Mouse (Mus musculus): Measurements from ENCODE around the gene 2210010C04Rik.
"Not testable (repeated sequence)": the region's sequence is repeated elsewhere in the genome, so short reads cannot be mapped to it uniquely, and the experiment has no call there.

The 2210010C04Rik gene

DNA sequence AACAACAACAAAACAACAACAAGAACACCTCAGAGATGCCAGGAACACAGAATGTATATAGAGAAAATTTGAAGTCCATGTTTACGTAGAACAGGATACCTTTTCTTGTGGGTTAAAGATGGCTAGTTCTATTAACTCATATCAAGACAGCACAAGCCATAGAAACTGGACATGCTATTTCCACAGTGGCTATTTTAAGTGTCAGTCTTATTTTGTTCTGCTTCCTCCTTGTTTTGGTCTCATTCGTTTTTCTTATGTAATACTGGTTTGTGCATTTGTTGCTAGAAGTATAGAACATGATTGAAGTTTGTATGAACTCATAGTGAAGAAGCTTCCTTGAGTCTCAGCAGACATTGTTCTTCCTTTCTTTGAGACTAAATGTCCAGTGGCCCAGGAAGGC is 16.2 kb downstream of the 2210010C04Rik start:
- no peak for DNase-seq (ENCODE audit: low spot score)

DNA sequence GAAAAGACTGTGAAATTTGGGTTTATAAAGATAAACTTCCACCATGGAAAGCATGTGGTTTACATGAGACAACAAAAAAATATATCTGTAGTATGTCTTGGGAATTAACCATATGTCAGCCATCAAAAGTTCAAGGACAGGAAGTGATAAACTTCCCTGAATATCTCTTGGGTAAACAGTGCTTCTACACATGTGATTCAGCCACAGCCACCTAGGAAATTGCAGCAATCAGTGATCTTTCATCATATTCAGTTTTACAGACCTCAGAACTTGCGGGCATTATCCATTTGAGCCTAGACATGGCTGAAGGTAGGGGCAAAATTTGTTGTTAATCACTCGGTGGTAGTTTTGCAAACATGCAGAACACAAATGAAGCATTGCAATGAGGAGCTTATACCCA is 16.7 kb downstream of the 2210010C04Rik start:
- DNase-seq (ENCODE audit: low spot score), result no peak

DNA sequence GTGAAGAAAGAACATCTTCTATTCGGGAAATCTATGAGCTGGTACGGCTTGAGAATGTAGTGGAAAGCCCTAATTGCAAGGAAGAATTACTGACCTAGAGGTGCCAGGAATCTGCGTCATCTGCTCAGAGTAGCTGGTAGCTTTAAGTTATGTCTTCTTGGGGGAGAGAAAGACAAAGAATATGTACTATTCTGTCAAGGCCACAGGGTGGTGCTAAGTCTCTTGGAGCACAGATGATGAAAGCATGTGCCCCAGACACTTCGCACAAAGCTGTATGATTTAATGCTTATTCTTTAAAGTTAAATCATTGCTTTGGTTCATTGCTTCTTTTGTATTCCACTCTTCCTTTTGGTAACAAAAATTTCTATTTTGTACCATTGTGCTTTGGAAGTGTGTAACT is 20.2 kb downstream of the 2210010C04Rik start:
- no peak for DNase-seq (ENCODE audit: low spot score)

DNA sequence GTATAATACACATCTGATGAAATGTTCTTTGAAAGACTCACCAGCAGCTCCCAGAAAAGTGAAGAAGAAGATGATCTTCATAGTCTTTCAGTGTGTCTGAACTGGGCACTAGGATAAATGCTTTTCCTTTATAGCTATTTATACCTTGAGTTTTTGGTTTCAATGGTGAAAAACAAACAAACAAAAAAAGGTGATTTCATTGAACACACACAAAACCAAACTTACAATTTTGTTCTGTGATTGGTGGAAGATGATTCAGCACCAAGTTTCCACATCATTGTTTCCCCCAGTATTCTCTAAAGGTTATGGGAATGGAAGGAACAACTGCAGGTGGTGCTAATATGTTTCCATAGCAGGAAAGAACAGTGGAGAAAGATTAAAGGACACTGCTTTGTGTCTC is 35.9 kb downstream of the 2210010C04Rik start, which contains the start of gene Gm2663:
Gene Gm2663, minus strand, starts transcription at position 101 of the 400 bp plus-strand sequence.
- DNase-seq (ENCODE audit: low spot score), result not testable (repeated sequence)
